Mouse (Mus musculus) kidney, postnatal 10 days (tissue): ENCODE results near the gene Ripply1.
"Not testable (repeated sequence)": the region's sequence is repeated elsewhere in the genome, so short reads cannot be mapped to it uniquely, and the experiment has no call there.

Experiments used
- DNase-seq: peaks from one replicate; pipeline ENCODE4 v3.0.0; 2021; ENCODE audit warnings: mixed read lengths

Gene Ripply1

DNA sequence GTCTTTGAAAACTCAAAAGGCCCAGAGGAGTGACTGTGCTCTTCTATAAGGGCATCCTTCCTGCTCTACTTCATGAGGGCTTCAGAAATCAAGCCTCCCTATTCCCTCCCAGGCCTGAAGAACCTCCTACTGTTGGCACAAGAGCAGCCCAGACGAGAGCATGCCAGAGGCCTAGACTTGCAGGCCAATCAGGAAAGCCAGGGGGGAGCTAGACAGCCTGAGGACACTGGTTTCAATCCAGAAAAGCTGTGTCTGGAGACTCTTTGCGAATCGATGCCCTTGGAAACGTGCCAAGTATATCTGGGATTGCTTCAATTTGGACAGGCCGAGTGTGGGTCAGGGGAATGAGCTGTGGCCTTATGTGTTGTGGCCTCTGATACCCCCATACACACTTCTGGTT is 2.8 kb downstream of the Ripply1 start:
- DNase-seq, result no peak

DNA sequence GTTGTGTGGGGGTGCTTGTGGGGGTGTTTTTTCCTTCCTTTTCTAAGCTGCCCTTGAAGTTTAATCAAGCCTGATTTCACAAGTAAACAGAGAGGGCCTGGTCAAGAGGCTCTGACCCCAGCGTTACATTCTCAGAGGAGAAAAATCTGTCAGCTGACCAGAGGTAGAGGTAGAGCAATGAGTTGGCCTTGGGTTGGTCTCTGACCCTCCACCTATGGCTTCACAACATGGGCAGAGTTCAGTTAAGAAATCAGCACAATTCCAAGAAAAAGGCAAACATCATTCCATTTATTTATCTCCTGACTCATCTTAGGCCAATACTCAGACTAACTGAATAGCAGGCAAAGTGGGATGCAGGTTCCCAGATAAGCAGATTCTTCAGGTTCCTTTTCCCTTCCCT is 3.3 kb downstream of the Ripply1 start:
- no peak for DNase-seq

DNA sequence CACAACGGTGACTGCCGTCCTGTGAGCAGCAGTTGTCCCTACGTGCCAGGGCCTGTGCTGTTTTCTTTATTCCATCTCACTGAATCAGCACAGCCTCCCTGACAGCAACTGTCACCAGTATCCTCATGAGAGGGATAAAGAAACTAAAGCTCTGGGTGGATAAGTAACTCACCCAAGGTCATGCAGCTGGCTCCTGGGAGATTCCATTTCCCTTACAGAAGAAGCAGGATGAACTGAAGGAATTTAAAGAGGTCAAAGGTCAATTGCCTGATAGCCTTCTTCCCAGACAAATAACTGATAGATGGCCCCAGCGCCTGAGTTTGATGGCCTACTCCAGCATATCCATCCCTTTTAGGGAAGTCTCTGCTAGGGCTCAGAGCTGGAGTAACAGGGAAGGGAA is 4.8 kb downstream of the Ripply1 start:
- no peak for DNase-seq

DNA sequence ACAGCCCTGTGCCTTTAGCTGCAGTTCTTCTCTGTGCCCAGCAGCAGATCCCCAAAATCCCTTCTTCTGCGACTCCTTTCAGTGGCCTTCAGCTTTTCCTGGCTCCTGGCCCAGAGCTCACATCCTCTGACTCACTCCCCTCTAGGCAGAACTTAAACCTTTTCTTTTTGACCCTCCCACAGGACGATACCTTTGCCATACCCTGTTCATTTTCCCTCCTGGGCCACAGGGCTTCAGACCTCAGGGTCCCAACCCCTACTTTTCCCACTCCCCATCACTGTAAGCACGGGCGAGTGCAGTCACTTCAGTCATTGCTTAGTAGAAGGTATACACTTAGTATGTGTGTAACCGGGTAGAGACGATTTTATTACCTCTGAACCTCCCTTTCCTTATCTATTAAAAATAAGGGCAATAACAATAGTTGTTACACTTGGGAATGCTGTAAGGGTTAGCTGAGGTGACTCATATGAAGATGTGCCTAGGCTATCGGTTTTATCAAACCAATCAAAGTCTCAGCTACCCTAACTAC is 7.0 kb downstream of the Ripply1 start:
- DNase-seq, result peak; percentile 19

DNA sequence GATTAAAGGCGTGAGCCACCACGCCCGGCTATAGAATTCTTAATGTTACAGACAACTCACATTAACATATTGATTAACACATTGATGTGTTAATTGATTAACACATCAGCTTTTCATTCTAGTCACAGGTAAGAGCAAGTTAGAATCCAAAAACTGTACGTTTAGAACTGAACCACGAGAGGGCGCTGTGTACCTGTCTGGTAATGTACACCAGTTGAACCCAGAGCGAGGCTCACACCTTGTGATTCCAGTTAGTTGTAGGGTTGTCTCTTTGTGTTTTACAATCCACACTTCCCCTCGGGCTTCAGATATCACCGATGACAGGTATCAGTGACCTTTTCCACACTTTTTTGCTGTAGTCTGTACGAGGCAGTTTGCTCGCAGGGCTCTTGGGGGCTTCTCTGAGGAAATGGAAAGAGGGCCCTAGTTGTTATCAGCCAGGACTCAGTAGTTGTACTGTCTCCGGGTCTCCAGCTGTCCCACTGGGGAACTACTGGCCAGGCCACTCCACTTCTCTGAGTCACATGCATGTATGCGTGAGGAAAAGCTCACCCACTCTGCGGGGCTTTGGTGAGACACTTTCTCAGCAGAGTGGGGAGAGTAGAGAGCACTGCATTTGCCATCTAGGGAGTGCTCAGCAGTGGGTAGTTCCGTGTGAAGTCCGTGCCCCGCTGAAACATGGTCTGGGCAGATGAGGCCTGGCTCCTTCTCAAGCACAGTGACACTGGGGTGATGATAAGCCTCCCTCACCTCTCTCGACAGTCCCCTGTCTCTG is 7.7 kb downstream of the Ripply1 start:
- peak; percentile 71 for DNase-seq

DNA sequence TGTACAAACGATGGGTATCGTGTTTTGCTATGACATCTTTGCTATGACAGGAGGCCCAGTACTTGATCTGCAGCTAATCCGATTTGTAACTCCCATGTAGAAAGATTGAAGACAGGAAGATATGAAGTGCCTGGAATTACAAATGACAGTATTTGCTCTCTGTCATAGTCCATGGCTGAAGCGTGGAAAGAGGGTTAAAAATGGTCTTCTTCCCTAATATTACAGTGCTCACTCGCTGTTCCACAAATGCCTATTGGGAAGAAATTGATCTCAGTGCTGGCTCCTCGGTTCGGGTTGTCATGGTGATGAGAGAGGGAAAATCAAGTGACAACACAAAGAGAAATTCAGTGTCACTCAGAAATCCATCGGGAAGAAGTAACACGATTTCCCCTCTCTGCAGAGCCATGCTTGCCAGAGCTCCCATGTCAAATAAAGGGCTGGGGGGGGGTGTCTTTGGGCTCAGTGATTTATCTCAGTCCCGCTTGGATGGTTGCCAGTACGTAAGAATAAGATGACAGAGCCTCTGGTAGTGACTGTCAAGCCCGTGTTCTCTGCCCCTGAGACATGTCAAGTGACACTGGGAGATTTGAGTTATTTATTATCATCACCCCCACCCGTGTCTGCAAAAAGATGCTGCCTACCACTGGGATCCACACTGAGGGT is 12.0 kb downstream of the Ripply1 start:
- no peak for DNase-seq

DNA sequence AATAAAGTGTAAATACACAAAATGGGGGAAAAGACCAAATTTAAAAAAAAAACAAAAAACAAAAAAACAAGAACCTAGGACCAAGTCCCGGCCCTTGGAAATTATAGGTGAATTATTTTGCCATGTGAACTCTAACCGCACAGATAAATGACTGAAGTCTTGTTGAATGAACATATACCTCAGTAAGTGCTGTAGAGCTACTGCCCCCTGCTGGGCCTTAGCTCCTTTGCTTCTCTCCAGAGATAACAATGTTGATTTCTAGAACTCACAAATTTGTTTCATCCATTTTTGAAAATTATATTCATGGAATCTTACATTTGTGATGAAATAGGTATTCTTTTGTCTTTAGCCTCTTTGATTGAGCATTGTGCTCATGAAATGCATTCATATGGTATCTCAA is 19.6 kb downstream of the Ripply1 start:
- peak; percentile 44 for DNase-seq

DNA sequence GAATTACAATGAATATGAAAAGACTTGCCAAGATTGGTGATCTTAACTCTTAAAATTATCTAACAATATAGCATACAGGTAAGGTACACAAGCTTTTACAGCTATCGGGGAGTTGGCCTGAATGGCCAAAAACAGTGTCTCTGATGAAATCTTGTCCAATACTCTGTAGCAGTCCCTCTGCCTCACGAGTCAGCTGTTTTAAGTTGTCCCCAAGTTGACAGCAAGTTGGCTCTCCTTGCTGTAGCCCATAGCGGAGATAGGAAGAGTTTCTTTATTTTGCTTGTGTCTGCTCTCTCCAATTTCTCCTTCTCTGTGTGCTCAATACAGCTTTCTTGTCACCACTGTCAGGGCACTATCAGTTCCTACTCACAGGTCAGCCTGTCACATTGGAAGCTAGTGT is 23.5 kb downstream of the Ripply1 start:
- DNase-seq, result not testable (repeated sequence)

DNA sequence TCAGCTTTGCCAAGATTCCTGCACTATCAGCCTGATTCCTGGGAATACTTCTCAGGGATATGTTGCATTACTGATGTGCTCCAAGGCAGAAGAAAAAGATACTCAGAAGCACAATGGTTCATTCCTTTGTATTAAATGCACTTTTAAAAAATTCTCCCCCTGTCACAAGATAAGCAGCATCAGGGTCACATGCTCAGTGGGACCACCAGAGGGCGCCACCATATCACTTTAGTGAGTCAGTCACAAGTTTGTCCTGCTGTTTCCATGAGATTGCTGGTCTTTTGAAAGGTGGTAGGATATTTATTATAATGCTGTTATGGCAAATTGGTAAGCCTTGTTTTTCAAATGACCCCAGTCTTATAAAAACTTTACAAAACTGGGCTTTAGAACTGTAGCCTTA is 30.3 kb downstream of the Ripply1 start:
- peak; percentile 74 for DNase-seq

DNA sequence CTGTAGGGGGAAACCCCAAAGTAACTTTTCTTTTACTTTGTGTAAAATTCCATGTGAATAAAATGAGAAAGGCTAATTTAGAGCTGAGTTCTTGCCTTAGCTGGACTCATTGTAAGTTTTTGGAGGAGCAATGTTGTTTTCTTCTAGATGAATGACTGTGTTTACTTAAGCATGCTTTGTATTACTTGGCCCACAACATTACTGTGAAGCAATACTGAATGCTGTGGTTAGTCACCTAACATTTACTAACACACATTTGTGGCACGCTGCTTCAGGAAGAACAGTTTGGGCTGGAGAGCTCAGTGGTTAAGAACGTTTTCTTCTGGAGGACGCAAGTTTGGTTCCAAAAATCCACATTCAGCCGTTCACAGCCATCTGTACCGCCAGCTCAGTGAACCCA is 45.1 kb downstream of the Ripply1 start:
- no peak for DNase-seq

DNA sequence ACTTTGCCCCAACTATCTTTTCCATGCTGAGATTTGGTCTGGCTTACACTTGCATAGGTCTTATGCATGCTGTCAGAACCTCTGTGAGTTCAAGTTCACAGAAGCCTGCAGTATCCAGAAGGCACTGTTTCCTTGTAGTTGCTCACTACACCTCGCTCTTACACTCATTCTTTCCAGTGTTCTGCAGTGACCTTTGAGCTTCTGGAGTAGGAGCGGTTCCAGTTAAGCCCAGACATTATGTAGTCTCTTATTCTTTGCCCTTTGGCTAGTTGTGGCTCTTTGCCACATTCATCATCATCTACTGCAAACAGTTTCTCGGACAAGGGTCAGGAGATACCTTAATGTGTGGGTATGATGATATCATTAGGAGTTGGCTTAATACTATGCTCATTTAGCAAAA is 51.6 kb downstream of the Ripply1 start:
- no peak for DNase-seq
